Mouse (Mus musculus): ENCODE results near the gene Hdlbp. TPM values are rescaled to one million over a fixed set of nuclear protein-coding genes. Genes with fewer than 3 reads are reported as not detected.
"Not testable (repeated sequence)": the region's sequence is repeated elsewhere in the genome, so short reads cannot be mapped to it uniquely, and the experiment has no call there.

Gene Hdlbp
- polyA plus RNA-seq, 1 experiment from 2014 or later: 170 TPM

DNA sequence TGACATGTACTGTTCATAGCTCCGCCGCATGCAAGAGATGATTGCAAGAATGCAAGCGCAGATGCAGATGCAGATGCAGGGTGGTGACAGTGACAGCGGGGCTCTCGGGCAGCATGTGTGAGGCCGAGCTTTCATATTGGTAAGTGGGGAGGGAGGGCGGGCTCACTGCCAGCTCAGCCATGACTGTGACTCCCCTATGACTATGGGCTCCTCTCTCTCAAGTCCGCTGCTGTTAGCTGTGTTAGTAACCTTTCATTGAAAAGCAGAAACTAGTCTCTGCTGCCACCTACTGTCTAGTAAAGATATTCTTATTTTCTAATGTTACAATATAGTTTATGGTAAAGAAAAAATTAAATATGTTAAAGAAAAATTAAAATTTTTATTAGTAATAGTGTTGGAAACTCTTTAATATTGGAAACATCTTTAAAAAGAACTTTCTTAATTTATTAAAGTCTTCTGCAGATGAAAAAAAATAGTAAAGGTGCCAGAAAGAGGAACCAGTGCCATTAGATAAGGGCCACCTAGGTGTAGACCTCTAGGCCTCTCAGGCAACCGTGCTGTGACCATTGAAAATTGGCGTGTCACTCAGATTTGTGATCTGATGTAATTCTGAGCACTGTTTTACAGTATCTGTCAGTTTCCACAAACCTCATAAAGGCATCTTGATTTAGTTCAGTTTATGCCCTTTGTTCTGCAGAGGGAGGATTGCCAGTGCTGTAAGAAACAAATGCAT lies 28.5 kb upstream of the Hdlbp start:
- Histone ChIP-seq H3K4me1 (replicated peaks; ENCODE audit: control insufficient read depth, insufficient read depth, low read length) (0 out of 2 replicates have a peak, but pooled peaks cover 4% of the 10 kb centered on the region), H3K36me3 (ENCODE audit: control insufficient read depth, insufficient read depth) (peaks cover 35% of the 10 kb centered on the region), H3K9me3 (ENCODE audit: control insufficient read depth) (no peaks in the 10 kb centered on the region), H3K9ac (ENCODE audit: low read depth, low read length) (no peak overlapping the region), H3K4me3 (ENCODE audit: low read depth, low read length) (no peak overlapping the region), H3K27ac (ENCODE audit: low read depth, low read length) (no peak overlapping the region), H3K27me3 (replicated peaks; ENCODE audit: control insufficient read depth, insufficient read depth, low read length) (no peaks in the 10 kb centered on the region), H3K4me2 (replicated peaks; ENCODE audit: low read depth) (no peak overlapping the region)
- ATAC-seq: no peak
- peak; percentile 72 for TF ChIP-seq CTCF (IDR thresholded peaks at IDR 0.05; ENCODE audit: low read depth)
- WGBS: 56% methylated on average over 10 of the region's 10 CpGs

DNA sequence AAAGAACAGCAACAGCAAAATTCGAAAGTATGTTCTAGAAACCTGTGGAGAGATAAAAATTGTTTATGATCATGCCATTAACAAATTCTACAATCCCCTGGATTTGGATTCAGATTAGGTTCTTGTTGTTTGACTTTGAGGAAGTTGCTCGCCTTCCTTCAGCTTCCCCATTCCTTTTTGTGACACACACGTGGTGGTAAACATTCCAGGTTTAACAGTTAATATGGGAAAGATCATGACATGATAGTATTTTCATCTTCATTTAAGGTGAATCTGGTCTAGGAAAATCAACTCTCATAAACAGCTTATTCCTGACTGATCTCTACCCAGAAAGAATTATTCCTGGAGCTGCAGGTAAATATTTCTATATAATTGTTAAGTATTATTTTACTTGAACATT lies 16.7 kb upstream of the Hdlbp start:
- no peak for ATAC-seq
- no peak for TF ChIP-seq CTCF (IDR thresholded peaks at IDR 0.05; ENCODE audit: low read depth)
- no peaks in the 10 kb centered on the region for H3K27me3 ChIP-seq (replicated peaks; ENCODE audit: control insufficient read depth, insufficient read depth, low read length)
- H3K4me1 ChIP-seq (replicated peaks; ENCODE audit: control insufficient read depth, insufficient read depth, low read length): no peaks in the 10 kb centered on the region
- no peak overlapping the region for H3K4me2 ChIP-seq (replicated peaks; ENCODE audit: low read depth)
- peaks cover 40% of the 10 kb centered on the region for H3K36me3 ChIP-seq (ENCODE audit: control insufficient read depth, insufficient read depth)
- 73% methylated on average over 3 of the region's 3 CpGs for WGBS
- H3K9ac ChIP-seq (ENCODE audit: low read depth, low read length): no peak overlapping the region
- H3K4me3 ChIP-seq (ENCODE audit: low read depth, low read length): no peak overlapping the region
- no peaks in the 10 kb centered on the region for H3K9me3 ChIP-seq (ENCODE audit: control insufficient read depth)
- H3K27ac ChIP-seq (ENCODE audit: low read depth, low read length): no peak overlapping the region

DNA sequence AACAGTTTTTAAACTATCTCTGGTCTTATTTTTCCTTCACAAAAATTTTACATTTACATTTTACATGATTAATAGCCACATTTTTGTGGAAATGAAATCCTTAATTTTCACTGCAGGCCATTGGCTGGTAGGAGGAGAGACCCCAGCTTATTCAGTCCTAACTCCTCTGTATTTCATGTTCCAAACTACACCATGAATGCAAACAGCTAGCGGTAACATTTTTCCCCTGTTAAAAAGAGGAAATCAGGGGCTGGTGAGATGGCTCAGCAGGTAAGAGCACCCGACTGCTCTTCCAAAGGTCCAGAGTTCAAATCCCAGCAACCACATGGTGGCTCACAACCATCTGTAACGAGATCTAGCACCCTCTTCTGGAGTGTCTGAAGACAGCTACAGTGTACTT lies 7.7 kb upstream of the Hdlbp start:
- H3K27me3 ChIP-seq (replicated peaks; ENCODE audit: control insufficient read depth, insufficient read depth, low read length); H3K9ac ChIP-seq (ENCODE audit: low read depth, low read length); H3K27ac ChIP-seq (ENCODE audit: low read depth, low read length); H3K4me2 ChIP-seq (replicated peaks; ENCODE audit: low read depth); ATAC-seq; H3K36me3 ChIP-seq (ENCODE audit: control insufficient read depth, insufficient read depth); H3K4me3 ChIP-seq (ENCODE audit: low read depth, low read length); H3K4me1 ChIP-seq (replicated peaks; ENCODE audit: control insufficient read depth, insufficient read depth, low read length); H3K9me3 ChIP-seq (ENCODE audit: control insufficient read depth): not testable (repeated sequence)
- 77% methylated on average over 2 of the region's 3 CpGs for WGBS

DNA sequence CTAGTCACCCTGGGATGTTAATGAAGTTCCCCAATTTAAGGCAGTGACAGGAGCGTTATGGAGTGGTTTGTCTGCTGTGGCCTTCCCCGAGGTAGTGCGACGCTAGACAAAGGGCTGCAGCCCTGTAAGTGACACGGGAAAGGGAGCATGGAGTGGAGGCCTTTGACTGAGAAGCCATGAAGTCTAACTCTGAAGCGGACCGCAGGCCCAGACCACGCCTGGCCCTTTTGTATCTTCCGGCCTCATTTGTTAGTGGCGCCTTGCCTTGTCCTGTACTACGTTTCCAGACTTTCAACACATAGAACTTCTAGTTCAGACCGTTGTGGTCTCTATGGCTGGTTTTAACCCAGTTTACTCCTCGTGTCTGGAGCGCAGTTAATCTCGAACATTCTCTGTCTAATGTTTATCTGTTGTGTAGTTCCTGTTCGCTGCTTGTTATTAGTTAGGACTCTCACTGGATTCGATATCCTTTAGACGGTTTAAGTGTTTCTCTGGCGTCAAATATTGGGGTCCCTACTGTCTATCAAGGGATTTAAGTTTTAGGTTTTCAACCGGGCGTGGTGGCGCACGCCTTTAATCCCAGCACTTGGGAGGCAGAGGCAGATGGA lies 965 bp upstream of the Hdlbp start:
- H3K4me2 ChIP-seq (replicated peaks; ENCODE audit: low read depth): peak overlapping the region; percentile 70
- H3K9ac ChIP-seq (ENCODE audit: low read depth, low read length): peak overlapping the region; percentile 88
- no peak for TF ChIP-seq CTCF (IDR thresholded peaks at IDR 0.05; ENCODE audit: low read depth)
- no peak for ATAC-seq
- H3K9me3 ChIP-seq (ENCODE audit: control insufficient read depth): no peaks in the 10 kb centered on the region
- H3K4me1 ChIP-seq (replicated peaks; ENCODE audit: control insufficient read depth, insufficient read depth, low read length): 0 out of 2 replicates have a peak, but pooled peaks cover 10% of the 10 kb centered on the region
- 3% methylated on average over 23 of the region's 23 CpGs for WGBS
- peak overlapping the region; percentile 95 for H3K27ac ChIP-seq (ENCODE audit: low read depth, low read length)
- H3K27me3 ChIP-seq (replicated peaks; ENCODE audit: control insufficient read depth, insufficient read depth, low read length): no peaks in the 10 kb centered on the region
- peak overlapping the region; percentile 95 for H3K4me3 ChIP-seq (ENCODE audit: low read depth, low read length)
- no peaks in the 10 kb centered on the region for H3K36me3 ChIP-seq (ENCODE audit: control insufficient read depth, insufficient read depth)

DNA sequence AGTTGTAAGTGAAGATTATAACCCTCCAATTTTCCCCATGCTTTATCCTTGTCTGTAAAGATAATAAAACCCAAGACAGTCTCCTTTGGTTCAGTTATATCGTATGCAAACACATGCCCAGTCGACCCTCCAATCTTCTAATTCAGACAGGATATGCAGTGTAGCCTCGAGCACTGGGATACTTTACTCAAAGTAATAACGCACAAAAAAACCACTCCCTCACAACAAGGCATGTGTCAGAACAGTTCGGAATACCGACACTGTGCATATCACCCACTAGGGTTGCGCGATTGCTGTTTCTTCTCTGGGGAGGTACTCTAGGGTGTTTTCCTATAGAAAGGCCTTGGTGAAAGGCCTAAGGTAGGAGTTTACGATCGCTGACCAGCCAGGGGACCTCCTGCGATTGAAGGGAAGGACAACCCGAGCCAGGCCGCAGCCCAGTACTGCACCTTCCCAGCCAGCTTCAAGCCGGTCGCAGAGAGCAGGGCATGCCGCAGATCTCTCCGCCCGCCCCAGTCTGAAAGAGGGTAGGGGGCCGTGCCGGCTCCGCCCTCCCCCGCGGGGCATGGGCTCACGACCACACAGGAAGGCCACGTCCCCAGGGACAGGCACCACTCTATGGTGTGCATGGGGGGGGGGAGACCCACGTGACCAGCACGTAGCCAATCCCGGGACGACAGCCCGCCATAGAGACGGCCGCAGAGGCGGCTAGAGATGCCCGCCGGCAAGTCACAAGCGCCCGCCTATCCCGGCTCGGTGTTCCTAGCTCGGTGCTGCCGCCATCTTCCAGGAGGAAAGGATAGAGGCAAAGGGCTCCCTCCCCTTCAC lies 643 bp downstream of the Hdlbp start:
- H3K4me2 ChIP-seq (replicated peaks; ENCODE audit: low read depth): peak overlapping the region; percentile 70
- 0 out of 2 replicates have a peak, but pooled peaks cover 10% of the 10 kb centered on the region for H3K4me1 ChIP-seq (replicated peaks; ENCODE audit: control insufficient read depth, insufficient read depth, low read length)
- ATAC-seq: peak; percentile 94
- TF ChIP-seq CTCF (IDR thresholded peaks at IDR 0.05; ENCODE audit: low read depth): peak; percentile 65
- no peaks in the 10 kb centered on the region for H3K27me3 ChIP-seq (replicated peaks; ENCODE audit: control insufficient read depth, insufficient read depth, low read length)
- H3K9me3 ChIP-seq (ENCODE audit: control insufficient read depth): no peaks in the 10 kb centered on the region
- H3K4me3 ChIP-seq (ENCODE audit: low read depth, low read length): peak overlapping the region; percentile 95
- peak overlapping the region; percentile 88 for H3K9ac ChIP-seq (ENCODE audit: low read depth, low read length)
- under 1% methylated on average over 35 of the region's 41 CpGs for WGBS
- H3K27ac ChIP-seq (ENCODE audit: low read depth, low read length): peak overlapping the region; percentile 95
- H3K36me3 ChIP-seq (ENCODE audit: control insufficient read depth, insufficient read depth): no peaks in the 10 kb centered on the region

DNA sequence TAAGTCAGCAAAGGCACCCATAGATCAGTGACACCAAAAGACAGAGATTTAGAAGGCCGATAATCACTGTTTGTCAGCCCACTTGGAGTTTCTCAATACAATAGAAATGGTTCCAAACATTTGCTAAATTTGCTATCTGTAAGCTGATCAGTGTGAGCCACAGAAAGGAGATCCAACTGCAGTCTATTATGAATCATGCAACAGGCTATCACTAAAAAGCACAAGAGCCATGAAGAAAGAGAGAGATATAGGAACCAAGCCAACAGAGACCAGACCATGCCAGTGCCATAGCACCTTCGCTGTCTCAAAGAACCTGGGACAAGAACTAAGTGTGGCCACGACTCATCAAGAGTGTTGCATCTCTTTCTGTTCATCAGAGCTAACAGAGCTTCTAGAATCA lies 2.9 kb downstream of the Hdlbp start:
- Histone ChIP-seq H3K4me2 (replicated peaks; ENCODE audit: low read depth) (no peak overlapping the region), H3K9ac (ENCODE audit: low read depth, low read length) (no peak overlapping the region), H3K4me3 (ENCODE audit: low read depth, low read length) (no peak overlapping the region), H3K9me3 (ENCODE audit: control insufficient read depth) (no peaks in the 10 kb centered on the region), H3K36me3 (ENCODE audit: control insufficient read depth, insufficient read depth) (no peaks in the 10 kb centered on the region), H3K4me1 (replicated peaks; ENCODE audit: control insufficient read depth, insufficient read depth, low read length) (0 out of 2 replicates have a peak, but pooled peaks cover 9% of the 10 kb centered on the region), H3K27ac (ENCODE audit: low read depth, low read length) (no peak overlapping the region), H3K27me3 (replicated peaks; ENCODE audit: control insufficient read depth, insufficient read depth, low read length) (no peaks in the 10 kb centered on the region)
- no peak for ATAC-seq
- TF ChIP-seq CTCF (IDR thresholded peaks at IDR 0.05; ENCODE audit: low read depth): no peak
- WGBS: 81% methylated on average over 3 of the region's 3 CpGs

Data from intestine, postnatal 0 days (tissue).